Mouse (Mus musculus) cerebral cortex, adult 2 months (tissue): ENCODE measurements around the gene Olfr91.

Source experiments
- WGBS: fragments of 180-500 bp; shearing (Covaris S2); methylation state at CpG from one replicate; pipeline ENCODE4 v1.1.7; 2018; 5-methylcytosine and 5-hydroxymethylcytosine counted together

The Olfr91 gene

GRCm38 (mm10) chr17:37098178-37098577 lies at the start of gene Olfr91:
Olfr91 (minus strand) TSS chr17:37098278.
- WGBS, result 93% methylated on average over 1 of the region's 1 CpGs

GRCm38 (mm10) chr17:37131366-37131765 lies 33.3 kb upstream of the Olfr91 start:
- WGBS, result 54% methylated on average over 4 of the region's 4 CpGs

GRCm38 (mm10) chr17:37119988-37120387 lies 21.9 kb upstream of the Olfr91 start, which contains the start of gene Olfr92:
Olfr92 (minus strand) TSS chr17:37120088.
- WGBS, result 89% methylated on average over 2 of the region's 2 CpGs

GRCm38 (mm10) chr17:37093289-37093688 lies 4.8 kb downstream of the Olfr91 start:
- WGBS, result 70% methylated on average over 5 of the region's 5 CpGs

- 85% methylated on average over 1 of the region's 1 CpGs for WGBS
Measured at GRCm38 (mm10) chr17:37092198-37092597, 5.9 kb downstream of the Olfr91 start.

GRCm38 (mm10) chr17:37088399-37088798 lies 9.7 kb downstream of the Olfr91 start, which contains the start of gene Olfr90:
Olfr90 (minus strand) TSS chr17:37088499.

GRCm38 (mm10) chr17:37085545-37085944 lies 12.5 kb downstream of the Olfr91 start:
- 72% methylated on average over 10 of the region's 10 CpGs for WGBS

- 71% methylated on average over 5 of the region's 5 CpGs for WGBS
Measured at GRCm38 (mm10) chr17:37084632-37085031, 13.4 kb downstream of the Olfr91 start.

GRCm38 (mm10) chr17:37083327-37083726 lies 14.8 kb downstream of the Olfr91 start:
- WGBS, result 3% methylated on average over 8 of the region's 8 CpGs

- 83% methylated on average over 4 of the region's 4 CpGs for WGBS
Measured at GRCm38 (mm10) chr17:37081659-37082058, 16.4 kb downstream of the Olfr91 start.

GRCm38 (mm10) chr17:37080119-37080518 lies 18.0 kb downstream of the Olfr91 start:
- WGBS, result 33% methylated on average over 5 of the region's 5 CpGs

- WGBS, result 17% methylated on average over 2 of the region's 2 CpGs
Measured at GRCm38 (mm10) chr17:37078990-37079389, 19.1 kb downstream of the Olfr91 start.

GRCm38 (mm10) chr17:37078193-37078592 lies 19.9 kb downstream of the Olfr91 start:
- 38% methylated on average over 1 of the region's 1 CpGs for WGBS

- WGBS, result 53% methylated on average over 2 of the region's 2 CpGs
Measured at GRCm38 (mm10) chr17:37075766-37076165, 22.3 kb downstream of the Olfr91 start.

- WGBS, result 85% methylated on average over 6 of the region's 6 CpGs
Measured at GRCm38 (mm10) chr17:37075181-37075580, 22.9 kb downstream of the Olfr91 start.

- 24% methylated on average over 11 of the region's 11 CpGs for WGBS
Measured at GRCm38 (mm10) chr17:37072730-37073276, 25.3 kb downstream of the Olfr91 start.

GRCm38 (mm10) chr17:37072080-37072729 lies 25.9 kb downstream of the Olfr91 start:
- WGBS, result 59% methylated on average over 12 of the region's 12 CpGs

GRCm38 (mm10) chr17:37070121-37070520 lies 28.0 kb downstream of the Olfr91 start:
- 70% methylated on average over 8 of the region's 8 CpGs for WGBS

GRCm38 (mm10) chr17:37067861-37068260 lies 30.2 kb downstream of the Olfr91 start:
- 21% methylated on average over 1 of the region's 1 CpGs for WGBS

- WGBS, result over 99% methylated on average over 2 of the region's 2 CpGs
Measured at GRCm38 (mm10) chr17:37065993-37066392, 32.1 kb downstream of the Olfr91 start.

- WGBS, result 45% methylated on average over 11 of the region's 11 CpGs
Measured at GRCm38 (mm10) chr17:37063686-37064495, 34.2 kb downstream of the Olfr91 start.

- 34% methylated on average over 10 of the region's 10 CpGs for WGBS
Measured at GRCm38 (mm10) chr17:37063063-37063462, 35.0 kb downstream of the Olfr91 start.
